Mouse (Mus musculus): ENCODE data around the gene Pclaf.
A peak's percentile ranks its signal among the peaks of the same experiment; 100 is the strongest.

Gene Pclaf

GRCm38 (mm10) chr9:65890143-65890628 is at the start of gene Pclaf:
Gene Pclaf (plus strand): TSS chr9:65890237.
- peak; percentile 97 for DNase-seq (ENCODE audit: low read depth)

GRCm38 (mm10) chr9:65844421-65845165 is 45.4 kb upstream of the Pclaf start:
- DNase-seq (ENCODE audit: low read depth): peak; percentile 89

- DNase-seq (ENCODE audit: low read depth): peak; percentile 92
Observed at GRCm38 (mm10) chr9:65848154-65848553, 41.9 kb upstream of the Pclaf start.

- DNase-seq (ENCODE audit: low read depth): peak; percentile 67
Observed at GRCm38 (mm10) chr9:65850203-65850602, 39.8 kb upstream of the Pclaf start.

- no peak for DNase-seq (ENCODE audit: low read depth)
Observed at GRCm38 (mm10) chr9:65859656-65860055, 30.4 kb upstream of the Pclaf start.

- DNase-seq (ENCODE audit: low read depth): peak; percentile 93
Observed at GRCm38 (mm10) chr9:65884564-65885315, 5.3 kb upstream of the Pclaf start.

- DNase-seq (ENCODE audit: low read depth): peak; percentile 76
Observed at GRCm38 (mm10) chr9:65891126-65891525, 1.1 kb downstream of the Pclaf start.

GRCm38 (mm10) chr9:65896977-65897376 is 6.9 kb downstream of the Pclaf start:
- DNase-seq (ENCODE audit: low read depth): no peak

GRCm38 (mm10) chr9:65902879-65903278 is 12.8 kb downstream of the Pclaf start:
- DNase-seq (ENCODE audit: low read depth): no peak

GRCm38 (mm10) chr9:65903419-65903818 is 13.4 kb downstream of the Pclaf start:
- peak; percentile 61 for DNase-seq (ENCODE audit: low read depth)

- DNase-seq (ENCODE audit: low read depth): peak; percentile 99
Observed at GRCm38 (mm10) chr9:65908394-65909300, 18.6 kb downstream of the Pclaf start, which contains the start of the genes Trip4 and Csnk1g1. Gene Trip4 (minus strand): TSS chr9:65908794. Gene Csnk1g1 (plus strand): TSS chr9:65908924.

- DNase-seq (ENCODE audit: low read depth): peak; percentile 81
Observed at GRCm38 (mm10) chr9:65909301-65909801, 19.3 kb downstream of the Pclaf start.

- DNase-seq (ENCODE audit: low read depth): no peak
Observed at GRCm38 (mm10) chr9:65909837-65910236, 19.8 kb downstream of the Pclaf start.

GRCm38 (mm10) chr9:65913976-65914375 is 23.9 kb downstream of the Pclaf start:
- DNase-seq (ENCODE audit: low read depth): no peak

- no peak for DNase-seq (ENCODE audit: low read depth)
Observed at GRCm38 (mm10) chr9:65917015-65917414, 27.0 kb downstream of the Pclaf start.

- DNase-seq (ENCODE audit: low read depth): peak; percentile 42
Observed at GRCm38 (mm10) chr9:65928456-65928855, 38.4 kb downstream of the Pclaf start.

- no peak for DNase-seq (ENCODE audit: low read depth)
Observed at GRCm38 (mm10) chr9:65929826-65930225, 39.8 kb downstream of the Pclaf start.

- DNase-seq (ENCODE audit: low read depth): no peak
Observed at GRCm38 (mm10) chr9:65937566-65937965, 47.5 kb downstream of the Pclaf start.

GRCm38 (mm10) chr9:65951082-65951587 is 61.1 kb downstream of the Pclaf start:
- DNase-seq (ENCODE audit: low read depth): no peak

Measured in 416B (cell line).